Mouse (Mus musculus): ENCODE results near the gene Gltp.

DNA sequence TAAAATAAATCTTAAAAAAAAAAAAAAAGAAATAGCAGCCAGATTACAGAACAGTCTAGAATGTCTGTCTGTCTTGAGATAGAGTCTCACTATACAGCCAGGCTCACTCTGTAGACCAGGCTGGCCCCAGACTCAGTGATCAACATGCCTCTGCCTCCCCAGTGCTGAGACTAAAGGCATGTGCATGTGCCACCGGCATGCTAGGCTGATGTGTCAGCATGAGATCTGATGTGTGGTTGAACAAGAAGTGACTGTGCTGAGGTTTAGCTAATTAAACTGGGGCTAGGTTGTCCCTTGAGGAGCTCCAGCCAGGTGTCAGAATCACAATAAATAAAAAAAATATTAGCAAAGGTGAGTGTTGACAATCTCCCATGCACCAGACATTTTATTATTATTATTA, 24.1 kb downstream of the Gltp start:
- TF ChIP-seq UBTF (IDR thresholded peaks at IDR 0.05; ENCODE audit: low read depth, low read length) (no peak), CHD1 (IDR thresholded peaks at IDR 0.05; ENCODE audit: low read depth, low read length) (no peak), USF1 (IDR thresholded peaks at IDR 0.05; ENCODE audit: low read depth, low read length) (no peak)

Data from CH12.LX (cell line).